ENCODE assay signal across 8 mouse cellular contexts in genomic region chr15:90841471-90841870, GRCm38 (mm10).
DNase-seq lines count a peak whose midpoint lies in the region; ATAC-seq lines count a peak whose summit lies in the region.

No protein-coding gene starts in this region.

- no peak overlapping the region for H3K9ac ChIP-seq in hindbrain, embryonic 16.5 days (ENCODE audit: low read depth, low read length)

- no peaks in the 10 kb centered on the region for H3K27me3 ChIP-seq in hindbrain, embryonic 10.5 days (ENCODE audit: insufficient read depth, poor library complexity, severe bottlenecking)
- H3K27me3 ChIP-seq in hindbrain, embryonic 16.5 days (replicated peaks; ENCODE audit: control insufficient read depth, insufficient read depth, low read length): no peaks in the 10 kb centered on the region

- peak; percentile 17 for DNase-seq in hindbrain, embryonic 10.5 days (ENCODE audit: low spot score)
- DNase-seq in urinary bladder, postnatal 25 days (ENCODE audit: low spot score): peak; percentile 5
- no peak for DNase-seq in urinary bladder, adult 2 months (ENCODE audit: low spot score)
- peak; percentile 35 for DNase-seq in kidney, postnatal 14 days
- DNase-seq in retina, embryonic 14.5 days (ENCODE audit: low spot score): peak; percentile 84
- no peak for DNase-seq in cerebellum, adult 18-20 months
- DNase-seq in MN1 (ENCODE audit: low spot score): no peak

- ATAC-seq in hindbrain, embryonic 16.5 days: no peak

- H3K27ac ChIP-seq in hindbrain, embryonic 10.5 days: no peak overlapping the region
- H3K27ac ChIP-seq in hindbrain, embryonic 16.5 days (ENCODE audit: low read depth, low read length): no peak overlapping the region

- H3K4me2 ChIP-seq in hindbrain, embryonic 16.5 days (ENCODE audit: low read length): no peak overlapping the region

- no peaks in the 10 kb centered on the region for H3K4me1 ChIP-seq in hindbrain, embryonic 10.5 days (replicated peaks)
- no peaks in the 10 kb centered on the region for H3K4me1 ChIP-seq in hindbrain, embryonic 16.5 days (ENCODE audit: control insufficient read depth, insufficient read depth, low read depth, low read length)

- no peaks in the 10 kb centered on the region for H3K9me3 ChIP-seq in hindbrain, embryonic 10.5 days
- no peaks in the 10 kb centered on the region for H3K9me3 ChIP-seq in hindbrain, embryonic 16.5 days (ENCODE audit: control insufficient read depth, low read length)

- WGBS in hindbrain, embryonic 10.5 days: 41% methylated on average over 5 of the region's 5 CpGs
- 17% methylated on average over 5 of the region's 5 CpGs for WGBS in hindbrain, embryonic 16.5 days

- no peaks in the 10 kb centered on the region for H3K36me3 ChIP-seq in hindbrain, embryonic 10.5 days
- H3K36me3 ChIP-seq in hindbrain, embryonic 16.5 days (ENCODE audit: control insufficient read depth, insufficient read depth, low read length): no peaks in the 10 kb centered on the region

- H3K4me3 ChIP-seq in hindbrain, embryonic 10.5 days: no peak overlapping the region
- H3K4me3 ChIP-seq in hindbrain, embryonic 16.5 days (ENCODE audit: low read length): no peak overlapping the region

Comparison
In these comparisons a context has a peak if more than half of its experiments do, and no peak if none do; other contexts are left out.
1. DNase-seq: peak in hindbrain, embryonic 10.5 days (single experiment), urinary bladder, postnatal 25 days (single experiment), kidney, postnatal 14 days (single experiment) and retina, embryonic 14.5 days (single experiment); none in urinary bladder, adult 2 months (single experiment), cerebellum, adult 18-20 months (0 of 2) and MN1 (single experiment).